Mouse (Mus musculus): ENCODE measurements at regions not wholly inside any gene's neighbourhood (a gene's known extent, or its start where the extent isn't known, plus 50 kb on each side); places are given as distances from the start of the nearest gene placed in this dataset.
A peak's percentile ranks its signal among the peaks of the same experiment; 100 is the strongest.

DNA sequence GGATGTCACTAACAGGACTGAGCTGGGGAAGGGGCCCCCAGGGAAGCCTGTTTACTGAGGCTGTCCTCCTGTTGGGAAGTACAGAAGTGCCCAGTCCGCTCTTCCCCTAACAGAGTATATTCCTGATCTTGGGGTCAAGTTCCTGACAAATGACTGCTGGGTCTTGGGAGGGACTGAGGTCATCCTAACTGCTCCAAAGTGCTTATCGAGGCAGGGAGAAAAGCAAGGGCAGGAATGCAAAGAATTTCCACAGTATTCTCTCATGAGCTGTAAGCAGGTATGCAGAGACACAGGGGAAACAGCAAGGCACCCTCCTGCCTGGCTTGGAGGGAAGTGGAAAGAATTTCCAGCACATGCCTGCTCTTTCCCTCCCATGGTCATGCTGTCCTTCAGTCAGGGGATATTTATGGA, 107.9 kb downstream of the Oma1 start:
- ATAC-seq (ENCODE audit: insufficient number of reproducible peaks, low FRiP score), result peak; percentile 76
- 7% methylated on average over 2 of the region's 2 CpGs for WGBS

DNA sequence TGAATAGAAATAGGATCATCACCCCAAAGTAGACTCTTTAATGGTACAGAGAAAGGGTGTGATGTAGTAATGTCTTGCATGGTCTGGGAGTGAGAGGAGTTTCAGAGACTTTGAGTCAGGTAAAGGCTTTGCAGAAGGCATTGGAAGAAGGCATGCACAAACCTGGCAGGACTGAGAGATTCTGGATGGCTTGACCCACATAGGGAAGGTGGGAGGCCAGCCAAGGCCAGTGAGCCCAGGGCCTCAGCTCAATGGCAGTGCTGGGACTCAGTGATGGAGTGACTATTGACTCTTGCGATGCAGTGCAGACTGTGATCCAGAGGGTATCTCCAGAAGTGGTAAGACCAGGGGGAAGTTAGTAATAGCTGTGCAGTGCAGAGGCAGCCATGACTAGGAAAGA, 127.8 kb downstream of the Oma1 start:
- Histone ChIP-seq H3K9me3 (replicated peaks) (no peaks in the 10 kb centered on the region), H3K4me3 (no peak overlapping the region), H3K27me3 (replicated peaks) (no peaks in the 10 kb centered on the region), H3K4me1 (replicated peaks) (no peaks in the 10 kb centered on the region), H3K4me2 (no peak overlapping the region), H3K36me3 (no peaks in the 10 kb centered on the region), H3K27ac (ENCODE audit: poor library complexity, severe bottlenecking) (no peak overlapping the region), H3K9ac (no peak overlapping the region)
- ATAC-seq (ENCODE audit: insufficient number of reproducible peaks, low FRiP score), result no peak
- WGBS, result 89% methylated on average over 1 of the region's 1 CpGs

More for the DNA sequence above, 107.9 kb downstream of the Oma1 start:
- Histone ChIP-seq H3K36me3 (no peaks in the 10 kb centered on the region), H3K9me3 (replicated peaks) (no peaks in the 10 kb centered on the region), H3K27me3 (replicated peaks) (no peaks in the 10 kb centered on the region), H3K9ac (no peak overlapping the region), H3K27ac (ENCODE audit: poor library complexity, severe bottlenecking) (peak overlapping the region; percentile 72), H3K4me2 (no peak overlapping the region), H3K4me3 (no peak overlapping the region), H3K4me1 (replicated peaks) (peaks cover 8% of the 10 kb centered on the region)

DNA sequence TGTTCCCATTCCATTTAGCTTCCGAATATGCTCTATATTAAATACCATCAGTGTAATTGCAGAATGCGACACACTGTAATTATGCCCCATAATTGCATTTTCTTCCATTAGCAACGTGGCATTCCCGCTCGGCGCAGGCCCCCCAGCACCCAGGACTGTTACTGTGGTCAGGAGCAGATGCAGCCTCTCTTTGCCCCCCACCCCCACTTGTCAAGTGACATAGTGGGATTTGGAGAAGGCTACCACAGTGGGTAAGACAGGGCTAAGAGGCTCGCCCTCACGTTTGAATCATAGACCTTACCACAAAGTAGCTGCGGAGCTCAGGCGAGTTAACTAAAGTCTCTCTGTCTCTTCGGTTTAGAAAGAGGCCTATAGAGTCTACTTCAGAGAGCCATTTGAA, 128.3 kb downstream of the Oma1 start:
- Histone ChIP-seq H3K9ac (no peak overlapping the region), H3K9me3 (replicated peaks) (no peaks in the 10 kb centered on the region), H3K27ac (ENCODE audit: poor library complexity, severe bottlenecking) (no peak overlapping the region), H3K4me1 (replicated peaks) (no peaks in the 10 kb centered on the region), H3K4me2 (no peak overlapping the region), H3K27me3 (replicated peaks) (no peaks in the 10 kb centered on the region), H3K4me3 (no peak overlapping the region), H3K36me3 (no peaks in the 10 kb centered on the region)
- 87% methylated on average over 11 of the region's 11 CpGs for WGBS
- no peak for ATAC-seq (ENCODE audit: insufficient number of reproducible peaks, low FRiP score)

DNA sequence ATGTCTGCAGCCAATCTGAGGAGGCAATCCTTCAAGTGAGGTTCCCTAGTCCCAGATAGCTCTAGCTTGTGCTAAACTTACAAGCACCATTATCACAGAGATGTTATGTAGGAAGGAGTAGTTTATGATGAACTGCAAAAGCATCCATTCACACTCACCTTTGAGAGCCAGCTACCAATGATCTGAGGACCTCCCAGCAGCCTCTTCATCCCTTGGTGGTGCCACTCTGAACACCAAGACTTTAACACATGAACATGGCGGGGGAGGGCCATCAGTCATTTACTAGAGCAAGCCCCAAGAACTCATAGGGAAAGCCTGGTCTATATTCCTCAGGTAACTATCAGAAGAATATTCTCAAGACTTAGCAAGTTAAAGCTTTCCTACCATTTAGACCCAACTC, 135.7 kb downstream of the Oma1 start:
- no peak overlapping the region for H3K4me3 ChIP-seq
- H3K36me3 ChIP-seq, result no peaks in the 10 kb centered on the region
- H3K27me3 ChIP-seq (replicated peaks), result no peaks in the 10 kb centered on the region
- H3K27ac ChIP-seq (ENCODE audit: poor library complexity, severe bottlenecking), result no peak overlapping the region
- ATAC-seq (ENCODE audit: insufficient number of reproducible peaks, low FRiP score), result no peak
- H3K4me2 ChIP-seq, result no peak overlapping the region
- H3K9ac ChIP-seq, result no peak overlapping the region
- H3K9me3 ChIP-seq (replicated peaks), result peaks cover 3% of the 10 kb centered on the region; the same call in 1 of the 2 replicates
- no peaks in the 10 kb centered on the region for H3K4me1 ChIP-seq (replicated peaks)
- WGBS, result 70% methylated on average over 1 of the region's 1 CpGs

DNA sequence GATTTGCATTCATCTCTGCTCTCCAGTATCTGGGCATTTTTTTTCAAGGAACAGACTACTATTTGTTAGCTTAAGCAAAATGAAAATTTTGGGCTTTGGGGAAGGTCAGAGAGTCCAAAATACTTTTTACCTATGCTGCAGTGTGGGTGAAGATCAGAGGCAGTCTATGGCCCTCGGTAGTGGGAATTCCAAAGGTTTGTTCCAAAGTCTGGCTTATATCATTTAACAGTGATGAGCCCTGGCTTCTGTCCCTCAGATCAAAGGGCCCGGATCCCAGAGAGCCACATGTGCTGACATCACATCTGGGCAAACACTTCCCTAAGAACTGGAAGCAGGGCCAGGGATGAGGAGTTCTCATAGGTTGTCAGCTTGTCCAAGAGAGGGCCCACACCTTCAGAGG, 136.5 kb downstream of the Oma1 start:
- Histone ChIP-seq H3K4me1 (replicated peaks) (no peaks in the 10 kb centered on the region), H3K4me3 (no peak overlapping the region), H3K27ac (ENCODE audit: poor library complexity, severe bottlenecking) (no peak overlapping the region), H3K9ac (no peak overlapping the region), H3K36me3 (no peaks in the 10 kb centered on the region), H3K9me3 (replicated peaks) (peaks cover 3% of the 10 kb centered on the region; the same call in 1 of the 2 replicates), H3K27me3 (replicated peaks) (no peaks in the 10 kb centered on the region), H3K4me2 (no peak overlapping the region)
- no peak for ATAC-seq (ENCODE audit: insufficient number of reproducible peaks, low FRiP score)
- 50% methylated on average over 2 of the region's 2 CpGs for WGBS

DNA sequence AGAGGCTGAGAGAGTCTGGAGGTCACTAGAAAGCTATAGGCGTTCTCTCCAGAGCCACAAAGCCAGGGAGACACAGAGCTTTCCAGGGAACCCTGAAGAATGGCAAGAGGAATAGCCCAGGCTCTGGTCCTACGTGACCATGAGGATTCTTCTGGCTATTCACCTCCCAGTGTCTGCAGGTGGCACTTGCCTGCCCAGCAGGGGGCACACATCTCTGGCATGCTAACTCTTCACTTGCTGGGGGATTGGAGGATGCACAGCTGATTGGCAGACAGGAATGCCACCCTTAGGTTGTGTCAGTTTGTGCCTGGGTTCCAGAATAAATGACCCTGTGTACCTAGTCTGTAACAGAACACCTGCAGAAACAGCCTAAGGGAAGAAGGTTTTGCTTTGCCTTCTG, 141.8 kb downstream of the Oma1 start:
- no peaks in the 10 kb centered on the region for H3K27me3 ChIP-seq (replicated peaks)
- no peak overlapping the region for H3K4me2 ChIP-seq
- H3K9me3 ChIP-seq (replicated peaks), result no peaks in the 10 kb centered on the region
- no peak for ATAC-seq (ENCODE audit: insufficient number of reproducible peaks, low FRiP score)
- no peaks in the 10 kb centered on the region for H3K4me1 ChIP-seq (replicated peaks)
- no peak overlapping the region for H3K27ac ChIP-seq (ENCODE audit: poor library complexity, severe bottlenecking)
- WGBS, result 70% methylated on average over 2 of the region's 2 CpGs
- no peak overlapping the region for H3K4me3 ChIP-seq
- no peaks in the 10 kb centered on the region for H3K36me3 ChIP-seq
- no peak overlapping the region for H3K9ac ChIP-seq

DNA sequence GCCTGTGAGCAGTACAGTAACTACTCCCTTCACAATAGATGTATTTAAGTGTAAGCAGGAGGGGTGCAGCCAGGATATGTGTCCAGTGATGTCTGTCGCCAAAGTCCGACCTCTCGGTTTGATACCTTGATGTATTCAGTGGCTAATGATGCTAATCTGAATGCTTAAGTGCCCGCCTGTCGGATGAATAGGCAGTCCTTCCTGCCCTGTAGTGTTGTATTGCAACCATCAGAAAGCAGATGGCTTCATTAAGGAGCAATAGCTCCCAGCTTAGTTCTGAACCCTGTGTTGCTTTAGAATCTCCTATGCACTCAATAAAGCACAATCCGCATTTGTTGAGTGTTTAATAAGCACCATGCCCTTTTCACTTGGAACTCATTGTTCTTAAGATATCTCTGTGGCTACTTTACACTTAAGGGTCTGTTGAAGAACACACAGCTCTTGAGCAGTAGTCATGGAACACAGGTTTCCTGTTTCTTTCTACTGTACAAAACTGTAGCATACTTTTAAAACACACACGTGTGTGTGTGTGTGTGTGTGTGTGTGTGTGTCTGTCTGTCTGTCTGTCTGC, 152.5 kb downstream of the Oma1 start:
- no peaks in the 10 kb centered on the region for H3K9me3 ChIP-seq (replicated peaks)
- H3K4me2 ChIP-seq, result no peak overlapping the region
- H3K9ac ChIP-seq, result no peak overlapping the region
- H3K4me1 ChIP-seq (replicated peaks), result no peaks in the 10 kb centered on the region
- no peak overlapping the region for H3K27ac ChIP-seq (ENCODE audit: poor library complexity, severe bottlenecking)
- H3K36me3 ChIP-seq, result no peaks in the 10 kb centered on the region
- no peaks in the 10 kb centered on the region for H3K27me3 ChIP-seq (replicated peaks)
- H3K4me3 ChIP-seq, result no peak overlapping the region
- ATAC-seq (ENCODE audit: insufficient number of reproducible peaks, low FRiP score), result no peak
- 75% methylated on average over 7 of the region's 7 CpGs for WGBS

DNA sequence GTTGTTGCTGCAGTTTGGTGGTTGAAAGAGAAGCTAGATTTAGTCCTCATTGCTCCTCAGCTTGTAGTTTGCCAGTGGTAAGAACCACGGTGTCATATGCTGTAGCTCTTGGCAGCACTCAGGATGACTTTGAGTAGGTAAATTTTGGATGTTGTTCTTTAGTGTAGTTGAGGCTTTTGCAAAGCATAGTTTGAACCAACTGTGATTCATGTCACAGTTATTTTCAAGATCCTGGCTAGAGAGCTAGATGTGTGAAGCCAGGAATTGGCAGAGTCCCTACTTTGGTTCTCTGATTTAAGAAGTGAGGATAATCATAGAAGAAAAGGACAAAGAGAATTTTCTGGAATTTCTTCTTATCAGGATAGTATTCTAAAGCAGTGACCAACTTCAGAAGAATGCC, 143.6 kb upstream of the Dab1 start:
- 66% methylated on average over 1 of the region's 1 CpGs for WGBS
- no peak overlapping the region for H3K27ac ChIP-seq (ENCODE audit: poor library complexity, severe bottlenecking)
- H3K27me3 ChIP-seq (replicated peaks), result no peaks in the 10 kb centered on the region
- no peak overlapping the region for H3K4me3 ChIP-seq
- no peak overlapping the region for H3K4me2 ChIP-seq
- no peaks in the 10 kb centered on the region for H3K36me3 ChIP-seq
- H3K9ac ChIP-seq, result no peak overlapping the region
- no peaks in the 10 kb centered on the region for H3K4me1 ChIP-seq (replicated peaks)
- H3K9me3 ChIP-seq (replicated peaks), result no peaks in the 10 kb centered on the region
- no peak for ATAC-seq (ENCODE audit: insufficient number of reproducible peaks, low FRiP score)

DNA sequence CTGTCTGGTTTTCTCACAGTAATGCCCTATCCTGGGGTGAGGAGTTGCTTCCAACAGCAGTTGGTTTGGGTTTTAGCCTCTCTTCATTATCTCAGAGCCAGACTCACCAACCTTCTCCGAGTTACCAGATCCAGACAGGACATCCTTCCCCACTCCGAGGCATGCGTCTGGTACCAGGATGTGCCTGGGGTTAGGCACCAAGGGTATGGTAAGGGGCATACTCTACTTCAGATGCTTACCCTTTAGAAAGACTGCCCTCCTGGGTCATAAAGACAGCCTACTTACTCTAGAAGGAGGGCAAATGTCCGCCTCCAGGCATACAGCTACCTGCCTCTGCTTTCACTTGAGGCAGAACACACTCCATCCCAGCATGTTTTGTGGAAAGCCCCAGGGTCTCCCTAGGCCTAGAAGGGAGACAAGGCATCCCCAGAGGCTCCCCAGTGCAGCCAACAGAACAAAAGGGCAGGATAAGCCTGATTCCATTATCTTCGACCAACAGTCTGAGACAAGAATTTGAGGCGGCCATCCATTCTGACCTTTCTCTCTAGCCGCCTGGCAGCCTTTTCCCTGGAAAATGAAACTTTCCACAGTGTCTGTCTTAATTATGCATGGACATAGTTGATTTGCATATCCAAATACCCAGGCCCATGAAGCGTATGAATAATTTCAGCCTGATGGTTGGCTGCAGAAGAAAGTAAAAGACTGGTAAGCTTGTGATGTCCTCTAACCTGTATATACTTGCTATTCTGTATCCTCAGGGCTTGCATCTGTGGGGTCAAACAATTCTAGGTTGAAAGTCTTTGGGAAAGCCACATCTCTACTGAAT, 132.8 kb upstream of the Dab1 start:
- WGBS, result 67% methylated on average over 8 of the region's 8 CpGs
- H3K27ac ChIP-seq (ENCODE audit: poor library complexity, severe bottlenecking), result no peak overlapping the region
- ATAC-seq (ENCODE audit: insufficient number of reproducible peaks, low FRiP score), result no peak

DNA sequence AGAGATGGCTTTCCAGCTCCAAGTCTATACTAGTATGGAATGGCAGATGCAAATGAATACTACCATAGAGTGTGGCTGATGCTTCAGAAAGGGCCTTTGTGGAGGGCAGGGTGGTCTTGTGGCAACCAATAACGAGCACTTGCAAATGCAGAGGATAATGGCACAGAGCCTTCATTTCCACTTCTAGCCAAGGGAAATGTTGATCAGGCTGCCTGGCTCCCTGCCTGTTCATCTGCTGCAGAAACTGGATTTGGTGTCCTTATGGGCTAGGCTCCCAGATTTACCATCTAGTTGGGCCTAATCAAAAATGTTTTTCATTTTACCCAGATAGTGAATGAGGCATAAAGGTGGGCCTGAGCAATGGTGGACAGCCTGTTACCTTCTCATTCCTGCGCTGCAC, 110.7 kb upstream of the Dab1 start:
- Histone ChIP-seq H3K9me3 (replicated peaks) (no peaks in the 10 kb centered on the region), H3K4me1 (replicated peaks) (no peaks in the 10 kb centered on the region), H3K4me3 (no peak overlapping the region), H3K36me3 (no peaks in the 10 kb centered on the region), H3K27me3 (replicated peaks) (no peaks in the 10 kb centered on the region), H3K27ac (ENCODE audit: poor library complexity, severe bottlenecking) (no peak overlapping the region), H3K4me2 (no peak overlapping the region), H3K9ac (no peak overlapping the region)
- ATAC-seq (ENCODE audit: insufficient number of reproducible peaks, low FRiP score), result no peak
- 64% methylated on average over 2 of the region's 2 CpGs for WGBS

More for the DNA sequence above, 132.8 kb upstream of the Dab1 start:
- H3K9ac ChIP-seq, result no peak overlapping the region
- no peaks in the 10 kb centered on the region for H3K36me3 ChIP-seq
- H3K9me3 ChIP-seq (replicated peaks), result no peaks in the 10 kb centered on the region
- H3K4me2 ChIP-seq, result no peak overlapping the region
- peaks cover 8% of the 10 kb centered on the region; the same call in 1 of the 2 replicates for H3K4me1 ChIP-seq (replicated peaks)
- H3K4me3 ChIP-seq, result no peak overlapping the region
- H3K27me3 ChIP-seq (replicated peaks), result no peaks in the 10 kb centered on the region

DNA sequence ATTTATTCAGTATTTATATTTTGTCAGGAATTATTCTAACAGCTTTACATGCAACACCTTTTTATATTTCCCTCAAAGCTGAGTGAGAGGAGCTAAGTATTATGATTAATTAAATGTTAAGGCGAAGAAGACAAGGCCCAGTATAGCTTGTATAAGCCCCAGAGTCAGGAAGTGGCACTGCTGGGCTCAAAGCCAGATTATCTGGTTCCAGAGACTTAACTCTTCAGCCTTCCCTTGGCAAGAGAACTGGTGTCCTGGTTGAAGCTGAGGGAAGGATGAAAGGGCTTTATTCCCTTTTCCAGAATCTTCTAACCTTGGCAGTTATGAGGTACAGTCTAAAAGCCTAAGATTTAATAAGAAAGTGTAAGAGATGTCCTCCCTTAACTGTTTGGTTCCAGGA, 106.3 kb upstream of the Dab1 start:
- no peak for ATAC-seq (ENCODE audit: insufficient number of reproducible peaks, low FRiP score)
- no peaks in the 10 kb centered on the region for H3K27me3 ChIP-seq (replicated peaks)
- WGBS, result 49% methylated on average over 1 of the region's 1 CpGs
- no peak overlapping the region for H3K9ac ChIP-seq
- no peaks in the 10 kb centered on the region for H3K36me3 ChIP-seq
- H3K4me1 ChIP-seq (replicated peaks), result no peaks in the 10 kb centered on the region
- H3K4me2 ChIP-seq, result no peak overlapping the region
- no peaks in the 10 kb centered on the region for H3K9me3 ChIP-seq (replicated peaks)
- no peak overlapping the region for H3K4me3 ChIP-seq
- no peak overlapping the region for H3K27ac ChIP-seq (ENCODE audit: poor library complexity, severe bottlenecking)
